Mouse (Mus musculus) forebrain, embryonic 12.5 days (tissue): ENCODE results near the gene Amt. TPM values are rescaled to one million over a fixed set of nuclear protein-coding genes. Genes with fewer than 3 reads are reported as not detected.

ENCODE experiments used
- ATAC-seq: fragments of 200-750 bp; cut with Nextera tagmentation; 2 replicates; pipeline ENCODE4 v1.8.0; 2017; ENCODE audit warnings: moderate TSS enrichment; ENCODE audit not compliant: low FRiP score
- H3K27ac ChIP-seq: fragments of 300-500 bp; sonication (generic); 2 replicates; pipeline ENCODE4 v1.5.1; 2016; ENCODE audit warnings: mild to moderate bottlenecking
- H3K27me3 ChIP-seq: fragments of 300-500 bp; sonication (generic); 2 replicates; pipeline ENCODE4 v1.6.1; 2016; ENCODE audit warnings: mild to moderate bottlenecking
- H3K36me3 ChIP-seq: fragments of 300-500 bp; sonication (generic); replicated peaks from 2 replicates; pipeline ENCODE4 v1.6.1; 2016; ENCODE audit warnings: mild to moderate bottlenecking
- H3K4me1 ChIP-seq: fragments of 300-500 bp; sonication (generic); 2 replicates; pipeline ENCODE4 v1.6.1; 2016
- H3K4me2 ChIP-seq: fragments of 300-500 bp; sonication (generic); 2 replicates; pipeline ENCODE4 v1.6.1; 2016; ENCODE audit warnings: mild to moderate bottlenecking, moderate library complexity
- H3K4me3 ChIP-seq: fragments of 300-500 bp; sonication (generic); replicated peaks from 2 replicates; pipeline ENCODE4 v1.5.1; 2016; ENCODE audit warnings: mild to moderate bottlenecking
- H3K9ac ChIP-seq: fragments of 300-500 bp; sonication (generic); 2 replicates; pipeline ENCODE4 v1.6.1; 2016; ENCODE audit warnings: mild to moderate bottlenecking
- H3K9me3 ChIP-seq: fragments of 300-500 bp; sonication (generic); 2 replicates; pipeline ENCODE4 v1.6.1; 2016
- WGBS: fragments of 180-500 bp; shearing (Covaris S2); methylation state at CpG from one replicate; pipeline ENCODE4 v1.1.7; 2016; 5-methylcytosine and 5-hydroxymethylcytosine counted together
- polyA plus RNA-seq: library from polyadenylated mRNA; unstranded; fragments of >200 nt; fragmentation: Nextera tagmentation; extraction: Ambion mirVana; gene quantifications from 2 replicates; pipeline ENCODE4 v1.2.1, GENCODE M21; 2016

Gene Amt
- 17.7 and 22.4 TPM in 2 replicates for polyA plus RNA-seq

DNA sequence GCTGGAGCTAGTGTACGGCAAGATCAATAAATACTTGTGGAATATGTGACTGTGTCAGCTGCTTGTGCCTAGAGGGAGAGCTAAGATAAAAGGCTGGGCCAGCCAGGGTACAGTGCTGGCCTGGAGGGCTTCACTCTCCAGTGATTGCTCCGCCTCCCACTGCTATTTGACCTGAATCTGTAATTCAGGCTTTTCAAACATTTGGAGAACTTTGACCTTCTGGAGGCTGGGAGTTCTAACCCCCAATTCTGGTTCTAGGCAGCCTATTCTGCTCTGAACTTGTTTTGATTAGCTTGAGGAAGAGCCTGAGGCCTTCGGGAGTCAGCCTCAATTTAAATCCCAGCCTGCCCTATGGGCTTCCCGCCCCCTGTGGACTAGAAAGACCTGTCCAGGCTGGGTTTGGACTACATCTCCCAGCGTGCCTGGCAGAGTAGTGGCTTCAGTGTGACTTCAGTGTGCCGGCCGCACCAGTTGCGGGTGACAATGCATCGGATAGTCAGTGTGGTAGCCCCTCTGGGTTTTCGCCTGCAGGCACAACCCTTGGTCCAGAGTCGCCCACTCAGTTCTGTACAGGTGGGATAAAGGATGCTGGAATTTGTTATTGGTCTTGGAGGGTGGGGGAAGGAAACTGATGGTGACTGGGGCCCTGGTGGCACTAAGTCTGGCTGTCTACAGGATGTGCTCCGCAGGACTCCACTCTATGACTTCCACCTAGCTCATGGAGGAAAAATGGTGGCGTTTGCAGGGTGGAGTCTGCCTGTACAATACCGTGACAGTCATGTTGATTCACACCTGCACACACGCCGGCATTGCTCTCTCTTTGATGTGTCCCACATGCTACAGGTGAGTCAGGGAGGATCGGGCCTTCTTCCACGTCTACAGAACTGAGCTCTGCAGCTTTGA is at the start of gene Amt:
TSS of gene Amt (plus strand) at position 401 of the 903 bp plus-strand sequence.
- H3K4me1 ChIP-seq, result peaks cover 22% of the 10 kb centered on the region
- H3K9ac ChIP-seq, result peak within 1 kb of the TSS; percentile 50
- H3K4me2 ChIP-seq, result peak within 1 kb of the TSS; percentile 53
- H3K27ac ChIP-seq, result peak within 1 kb of the TSS; percentile 74
- H3K4me3 ChIP-seq, result peak within 1 kb of the TSS; percentile 36
- peak; percentile 75 for ATAC-seq
- H3K9me3 ChIP-seq, result no peaks in the 10 kb centered on the region
- H3K36me3 ChIP-seq, result peaks cover 32% of the 10 kb centered on the region
- H3K27me3 ChIP-seq, result no peaks in the 10 kb centered on the region
- 15% methylated on average over 18 of the region's 18 CpGs for WGBS

DNA sequence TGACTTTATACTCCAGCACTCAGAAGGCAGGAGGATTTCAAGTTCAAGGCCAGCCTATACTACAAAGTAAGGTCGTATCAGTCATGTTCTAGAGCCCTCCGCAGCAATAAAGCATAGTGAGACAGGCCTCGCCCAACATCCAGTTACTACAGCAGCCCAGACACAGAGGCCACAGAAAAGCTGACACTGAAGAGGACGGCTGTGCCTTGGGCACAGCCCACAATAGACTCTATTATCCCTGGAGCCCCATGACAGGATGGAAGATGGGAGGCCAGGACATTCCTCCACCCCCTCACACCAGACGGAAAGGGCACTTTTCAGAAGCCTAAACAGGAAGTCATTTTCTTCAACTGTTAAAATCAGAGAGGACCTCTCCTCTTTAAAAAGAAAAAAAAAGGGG is 47.7 kb upstream of the Amt start:
- Histone ChIP-seq H3K9ac (no peak overlapping the region), H3K4me3 (no peak overlapping the region), H3K4me2 (no peak overlapping the region), H3K27ac (no peak overlapping the region), H3K9me3 (no peaks in the 10 kb centered on the region), H3K27me3 (no peaks in the 10 kb centered on the region), H3K4me1 (no peaks in the 10 kb centered on the region), H3K36me3 (peaks cover 50% of the 10 kb centered on the region)
- WGBS, result 73% methylated on average over 5 of the region's 5 CpGs
- ATAC-seq, result no peak

DNA sequence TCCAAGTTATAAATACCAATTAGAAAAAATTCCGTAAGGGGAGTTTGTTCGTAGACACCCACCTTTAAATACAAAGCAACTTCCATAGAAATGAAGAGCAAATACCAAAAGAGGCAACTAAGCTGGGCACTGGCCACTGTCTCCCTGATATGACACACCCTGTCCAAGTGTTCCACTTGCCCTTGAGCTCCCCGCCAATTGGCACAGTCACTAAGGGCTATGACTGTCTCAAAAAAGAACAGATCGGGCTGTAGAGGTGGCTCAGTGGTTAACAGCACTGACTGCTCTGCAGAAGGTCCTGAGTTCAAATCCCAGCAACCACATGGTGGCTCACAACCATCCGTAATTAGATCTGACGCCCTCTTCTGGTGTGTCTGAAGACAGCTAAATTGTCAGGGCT is 44.8 kb upstream of the Amt start:
- Histone ChIP-seq H3K36me3 (peaks cover 36% of the 10 kb centered on the region), H3K27ac (no peak overlapping the region), H3K4me3 (no peak overlapping the region), H3K4me2 (no peak overlapping the region), H3K27me3 (no peaks in the 10 kb centered on the region), H3K9me3 (no peaks in the 10 kb centered on the region), H3K4me1 (no peaks in the 10 kb centered on the region), H3K9ac (no peak overlapping the region)
- 93% methylated on average over 6 of the region's 6 CpGs for WGBS
- ATAC-seq, result no peak

DNA sequence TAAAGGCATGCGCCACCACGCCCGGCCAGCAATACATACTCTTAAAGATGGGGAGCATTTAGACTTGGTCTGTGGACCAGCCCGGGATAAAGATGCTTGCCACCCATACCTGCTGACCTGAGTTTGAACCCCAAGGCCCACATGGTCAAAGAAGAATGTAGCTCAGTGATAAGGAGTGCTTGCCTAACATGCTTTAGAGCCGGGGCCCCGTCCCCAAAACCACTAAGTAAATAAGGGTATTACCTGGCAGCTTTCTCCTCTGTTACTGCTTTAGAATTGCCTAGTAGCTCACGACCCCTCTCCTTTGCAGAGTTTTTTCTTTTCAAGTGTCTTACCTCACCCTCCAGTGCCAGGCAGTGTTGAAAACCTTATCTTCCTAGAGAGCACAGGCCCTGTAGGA is 43.9 kb upstream of the Amt start:
- Histone ChIP-seq H3K4me3 (no peak overlapping the region), H3K4me2 (no peak overlapping the region), H3K27ac (no peak overlapping the region), H3K9ac (no peak overlapping the region), H3K36me3 (peaks cover 35% of the 10 kb centered on the region), H3K9me3 (no peaks in the 10 kb centered on the region), H3K27me3 (no peaks in the 10 kb centered on the region), H3K4me1 (no peaks in the 10 kb centered on the region)
- no peak for ATAC-seq
- over 99% methylated on average over 7 of the region's 7 CpGs for WGBS

DNA sequence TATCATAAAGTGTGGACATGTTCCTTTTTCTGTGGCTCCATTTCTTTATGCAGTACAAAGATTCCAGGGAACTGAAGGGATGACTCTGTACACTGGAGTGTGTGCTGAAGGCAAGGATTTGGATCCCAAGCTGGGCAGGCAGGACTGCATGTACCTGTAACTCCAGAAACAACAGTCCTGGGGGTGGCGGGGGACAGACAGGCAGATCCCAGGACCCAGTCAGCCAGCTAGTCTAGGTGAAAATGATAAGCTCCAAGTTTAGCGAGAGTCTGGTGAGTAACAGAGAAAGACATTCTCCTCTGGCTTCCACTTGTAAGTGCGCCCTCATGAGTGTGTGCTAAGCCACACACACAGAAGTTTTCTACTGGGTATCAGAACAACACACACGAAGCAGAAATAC is 36.1 kb upstream of the Amt start:
- no peaks in the 10 kb centered on the region for H3K9me3 ChIP-seq
- WGBS, result 83% methylated on average over 4 of the region's 4 CpGs

DNA sequence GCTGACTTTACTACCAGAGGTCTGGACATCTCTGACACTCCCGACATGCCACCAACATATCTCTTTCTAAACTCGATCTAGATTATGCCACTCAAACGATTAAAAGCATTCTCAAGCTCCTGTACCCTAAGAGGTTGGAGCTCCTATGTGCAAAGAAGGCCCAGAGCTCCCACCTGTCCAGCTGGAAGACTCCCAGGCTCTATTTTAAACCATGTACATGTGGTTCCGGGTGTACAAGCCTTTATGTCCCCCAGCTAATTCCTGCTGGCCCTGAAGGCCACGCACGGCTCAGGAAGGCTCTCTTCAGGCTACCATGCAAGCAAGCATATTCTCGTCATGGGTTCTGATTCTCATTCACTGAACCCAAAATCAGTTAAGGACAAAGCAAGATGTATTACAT is 34.8 kb upstream of the Amt start:
- peaks cover 30% of the 10 kb centered on the region for H3K4me1 ChIP-seq
- ATAC-seq, result no peak
- H3K9ac ChIP-seq, result no peak overlapping the region
- H3K4me2 ChIP-seq, result peak overlapping the region; percentile 68
- H3K9me3 ChIP-seq, result no peaks in the 10 kb centered on the region
- WGBS, result 80% methylated on average over 7 of the region's 7 CpGs
- no peaks in the 10 kb centered on the region for H3K27me3 ChIP-seq
- peak overlapping the region; percentile 96 for H3K4me3 ChIP-seq
- H3K36me3 ChIP-seq, result 0 out of 2 replicates have a peak, but pooled peaks cover 3% of the 10 kb centered on the region
- no peak overlapping the region for H3K27ac ChIP-seq

More for the DNA sequence above, 36.1 kb upstream of the Amt start:
- ATAC-seq, result no peak
- Histone ChIP-seq H3K4me3 (no peak overlapping the region), H3K36me3 (0 out of 2 replicates have a peak, but pooled peaks cover 3% of the 10 kb centered on the region), H3K4me1 (peaks cover 30% of the 10 kb centered on the region), H3K4me2 (no peak overlapping the region), H3K9ac (no peak overlapping the region), H3K27me3 (no peaks in the 10 kb centered on the region), H3K27ac (no peak overlapping the region)

DNA sequence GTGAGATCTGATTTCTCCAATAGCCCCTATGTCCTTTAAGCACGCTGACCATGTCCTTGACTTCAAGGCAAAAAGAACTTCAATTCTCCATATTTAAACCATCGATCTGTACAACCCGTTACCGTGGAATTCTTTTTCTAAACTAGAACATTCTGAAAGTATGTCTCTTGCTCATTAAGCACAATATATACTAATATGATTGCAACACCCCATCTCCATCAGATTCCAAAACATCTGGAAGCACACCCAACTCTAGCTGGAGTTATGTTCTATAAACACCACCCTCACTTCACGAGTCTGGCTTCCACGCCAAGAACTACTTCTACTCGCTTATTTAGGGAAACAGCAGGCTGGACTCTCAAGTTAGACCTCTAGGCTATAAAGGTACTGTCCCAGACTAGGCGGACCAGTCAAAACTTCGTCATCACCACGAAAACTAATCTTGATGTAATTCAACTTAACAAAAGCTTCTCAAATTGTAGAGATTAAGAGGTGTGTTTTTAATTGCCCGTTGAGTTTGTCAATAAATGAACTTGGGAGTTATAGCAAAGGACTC is 34.1 kb upstream of the Amt start:
- Histone ChIP-seq H3K9me3 (no peaks in the 10 kb centered on the region), H3K4me1 (peaks cover 30% of the 10 kb centered on the region), H3K27ac (no peak overlapping the region), H3K36me3 (0 out of 2 replicates have a peak, but pooled peaks cover 2% of the 10 kb centered on the region), H3K4me3 (peak overlapping the region; percentile 96), H3K4me2 (peak overlapping the region; percentile 68), H3K27me3 (no peaks in the 10 kb centered on the region), H3K9ac (peak overlapping the region; percentile 95)
- ATAC-seq, result no peak
- 42% methylated on average over 11 of the region's 11 CpGs for WGBS

DNA sequence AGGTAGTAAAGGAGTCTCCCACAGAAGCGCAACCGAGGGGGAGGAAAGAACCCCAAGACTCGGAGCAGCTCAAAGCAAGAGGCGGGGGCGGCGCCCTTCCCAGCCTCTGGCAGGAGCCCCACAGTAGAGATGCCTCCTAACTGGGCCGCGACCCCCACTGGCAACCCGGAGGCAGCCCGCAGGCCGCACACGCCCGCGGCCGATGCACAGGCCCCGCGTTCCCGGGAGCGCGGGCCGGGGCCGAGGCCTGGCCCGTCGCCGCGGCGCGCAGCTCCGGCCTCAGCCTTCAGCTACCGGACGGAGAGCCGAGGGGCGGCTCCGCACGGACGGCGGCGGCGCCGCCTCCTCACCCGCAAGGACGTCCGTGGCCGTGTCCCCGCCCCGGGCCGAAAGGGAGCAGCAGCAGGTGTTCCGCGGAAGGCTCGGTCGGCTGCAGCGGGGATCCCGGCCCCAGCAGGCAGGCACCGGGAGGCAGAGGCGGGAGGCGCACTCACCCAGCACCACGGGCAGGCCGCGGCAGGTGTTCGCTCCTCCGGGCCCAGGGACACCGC is 33.4 kb upstream of the Amt start:
- WGBS, result 0% methylated on average over 49 of the region's 62 CpGs
- peak; percentile 63 for ATAC-seq
- peaks cover 30% of the 10 kb centered on the region for H3K4me1 ChIP-seq

DNA sequence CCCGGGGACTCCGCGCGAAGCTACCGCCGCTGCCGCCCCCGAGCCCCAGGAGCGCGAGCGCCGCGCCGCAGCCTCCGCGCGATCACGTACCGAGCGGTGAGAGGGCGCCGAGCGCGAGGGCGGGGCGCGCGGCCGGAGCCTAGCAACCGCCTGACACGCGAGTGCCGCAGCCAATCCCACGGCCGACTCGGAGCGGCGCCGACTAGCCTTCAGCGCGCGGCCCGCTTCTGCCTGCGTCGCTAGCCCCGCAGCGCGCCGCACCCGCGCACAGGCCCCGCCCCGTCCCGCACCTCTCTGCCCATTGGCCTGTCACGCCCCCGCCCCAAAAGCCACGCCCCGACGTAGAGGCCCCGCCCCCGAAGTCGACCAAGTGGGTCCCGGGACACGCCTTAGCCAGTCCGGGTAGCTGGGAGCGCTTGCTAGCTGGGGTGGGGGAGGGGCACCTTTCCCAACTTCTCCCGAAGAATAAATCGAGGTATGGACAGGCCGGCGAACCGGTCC is 32.9 kb upstream of the Amt start, which contains the start of gene Dag1:
TSS of gene Dag1 (minus strand) at position 269 of the 501 bp plus-strand sequence.
- Histone ChIP-seq H3K36me3 (no peaks in the 10 kb centered on the region), H3K4me3 (peak within 1 kb of the TSS; percentile 96), H3K27ac (peak within 1 kb of the TSS; percentile 93), H3K4me1 (peaks cover 30% of the 10 kb centered on the region), H3K9me3 (no peaks in the 10 kb centered on the region), H3K4me2 (peak within 1 kb of the TSS; percentile 68), H3K9ac (peak within 1 kb of the TSS; percentile 95), H3K27me3 (no peaks in the 10 kb centered on the region)
- 0% methylated on average over 71 of the region's 71 CpGs for WGBS
- ATAC-seq, result peak; percentile 99

More for the DNA sequence above, 33.4 kb upstream of the Amt start:
- Histone ChIP-seq H3K4me3 (peak overlapping the region; percentile 96), H3K36me3 (no peaks in the 10 kb centered on the region), H3K9me3 (no peaks in the 10 kb centered on the region), H3K9ac (peak overlapping the region; percentile 95), H3K4me2 (peak overlapping the region; percentile 68), H3K27me3 (no peaks in the 10 kb centered on the region), H3K27ac (peak overlapping the region; percentile 93)

DNA sequence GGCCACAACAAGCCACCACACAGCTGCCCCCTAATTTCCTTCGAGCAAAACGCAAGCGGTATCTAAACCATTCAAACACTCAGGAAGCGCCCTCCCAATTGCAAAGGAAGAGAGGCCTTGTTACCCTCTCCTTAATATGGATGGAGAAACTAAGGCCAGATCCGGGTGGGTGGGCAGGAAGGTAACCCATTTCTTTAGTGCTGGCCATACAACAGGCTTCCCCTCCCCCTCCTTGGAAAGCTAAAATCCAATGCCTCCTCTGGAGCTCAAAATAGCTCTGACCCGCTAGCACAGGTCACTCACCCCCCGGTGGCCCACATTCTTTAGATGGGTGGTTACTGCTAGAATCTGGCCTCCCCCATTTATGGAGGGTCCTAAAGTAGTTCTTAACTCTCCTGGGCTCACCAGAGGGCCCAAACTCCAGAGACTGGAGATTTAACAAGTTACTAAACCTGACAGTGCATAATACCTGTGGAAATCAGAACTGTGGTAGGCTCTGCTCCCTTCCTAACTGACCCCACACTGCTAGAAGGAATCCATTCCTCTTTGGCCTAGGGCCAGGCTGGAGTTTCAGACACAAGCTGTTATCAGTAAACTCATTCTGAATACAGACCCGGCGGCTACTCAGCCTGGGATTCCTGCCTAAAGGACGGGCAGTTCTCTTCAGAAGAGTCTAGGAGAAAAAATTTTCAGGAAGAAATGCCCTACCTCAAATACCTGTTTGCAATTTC is 32.3 kb upstream of the Amt start:
- no peaks in the 10 kb centered on the region for H3K9me3 ChIP-seq
- no peaks in the 10 kb centered on the region for H3K27me3 ChIP-seq
- peak overlapping the region; percentile 93 for H3K27ac ChIP-seq
- peak overlapping the region; percentile 68 for H3K4me2 ChIP-seq
- 14% methylated on average over 10 of the region's 10 CpGs for WGBS
- no peak; the same call in 1 of the 2 replicates for ATAC-seq
- H3K36me3 ChIP-seq, result no peaks in the 10 kb centered on the region
- peaks cover 30% of the 10 kb centered on the region for H3K4me1 ChIP-seq
- peak overlapping the region; percentile 96 for H3K4me3 ChIP-seq
- H3K9ac ChIP-seq, result peak overlapping the region; percentile 12; the same call in 1 of the 2 replicates

DNA sequence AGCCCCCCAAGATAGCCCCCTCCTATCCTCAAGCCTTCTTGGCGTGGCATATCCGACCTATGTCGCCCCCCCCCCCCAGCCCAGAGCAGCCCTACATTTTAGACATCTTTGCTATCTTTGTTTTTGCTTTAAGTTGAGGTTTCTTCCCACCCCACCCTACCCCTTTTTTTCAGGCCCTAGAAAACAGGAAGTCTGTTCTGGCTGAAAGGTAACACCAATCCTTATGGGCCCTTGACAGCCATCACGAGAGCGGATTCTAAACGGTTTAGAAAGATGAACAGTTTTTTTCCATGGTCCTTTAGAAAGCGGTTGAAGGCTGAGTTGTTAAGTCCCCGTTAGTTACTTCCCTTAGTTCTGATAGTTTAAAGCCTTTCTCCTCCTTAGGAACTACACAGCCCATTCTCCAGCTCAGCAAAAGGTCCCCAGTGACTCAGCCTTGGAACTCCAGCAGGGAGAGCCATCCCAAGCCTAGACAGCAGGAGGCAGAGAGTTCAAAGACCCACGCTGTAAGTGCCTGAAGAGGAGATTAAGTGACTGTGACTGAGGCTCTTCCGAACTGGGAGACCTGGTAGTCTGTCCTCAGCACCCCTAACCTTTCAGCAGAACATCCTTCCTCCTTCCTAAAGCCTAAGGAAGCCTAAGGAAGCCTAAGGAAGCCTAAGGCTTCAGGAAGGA is 30.3 kb upstream of the Amt start:
- 62% methylated on average over 8 of the region's 10 CpGs for WGBS
- Histone ChIP-seq H3K36me3 (no peaks in the 10 kb centered on the region), H3K4me2 (no peak overlapping the region), H3K4me3 (no peak overlapping the region), H3K9ac (no peak overlapping the region), H3K27me3 (no peaks in the 10 kb centered on the region), H3K9me3 (no peaks in the 10 kb centered on the region), H3K4me1 (peaks cover 24% of the 10 kb centered on the region), H3K27ac (no peak overlapping the region)
- no peak for ATAC-seq
